Mouse (Mus musculus) colon, adult 2 months (tissue): Measurements from ENCODE around the gene Olfr1368. TPM values are rescaled to one million over a fixed set of nuclear protein-coding genes. Genes with fewer than 3 reads are reported as not detected.

Source experiments
- polyA plus RNA-seq: library from polyadenylated mRNA; depleted of rRNA; stranded (reverse); fragments of >200 nt; gene quantifications from 2 replicates; pipeline ENCODE4 v1.2.3, GENCODE M21; 2012; rRNA removed

Olfr1368 gene
- polyA plus RNA-seq, result 0.10 TPM in 1 of 2 replicates, not detected in the other

GRCm38 (mm10) chr13:21145767-21146166 lies at the start of gene Olfr1368:
Gene Olfr1368 (minus strand): TSS chr13:21145867.

DNA sequence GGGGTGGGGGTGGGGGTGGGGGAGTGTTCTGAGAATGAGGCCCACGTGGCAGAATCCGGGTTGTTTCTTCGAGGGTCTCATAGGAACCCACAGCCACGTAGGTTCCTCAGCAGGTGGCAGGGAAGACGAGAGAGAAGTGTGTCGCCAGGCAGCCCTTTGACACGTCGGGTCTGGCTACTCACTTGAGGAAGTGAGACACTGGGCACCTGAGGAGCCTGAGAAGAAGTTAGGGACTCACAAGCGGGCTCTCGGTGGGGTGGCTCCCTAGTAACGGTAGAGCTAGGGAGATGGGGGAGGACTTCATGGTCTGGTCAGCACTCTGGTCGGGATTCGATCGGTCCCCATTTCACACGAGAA lies 33.7 kb upstream of the Olfr1368 start, which contains the start of gene Trim27:
TSS of gene Trim27 (plus strand) at position 79 of the 357 bp plus-strand sequence.

GRCm38 (mm10) chr13:21129339-21129738 lies 16.3 kb downstream of the Olfr1368 start, which contains the start of gene Olfr263:
Gene Olfr263 (plus strand): TSS chr13:21129639.

DNA sequence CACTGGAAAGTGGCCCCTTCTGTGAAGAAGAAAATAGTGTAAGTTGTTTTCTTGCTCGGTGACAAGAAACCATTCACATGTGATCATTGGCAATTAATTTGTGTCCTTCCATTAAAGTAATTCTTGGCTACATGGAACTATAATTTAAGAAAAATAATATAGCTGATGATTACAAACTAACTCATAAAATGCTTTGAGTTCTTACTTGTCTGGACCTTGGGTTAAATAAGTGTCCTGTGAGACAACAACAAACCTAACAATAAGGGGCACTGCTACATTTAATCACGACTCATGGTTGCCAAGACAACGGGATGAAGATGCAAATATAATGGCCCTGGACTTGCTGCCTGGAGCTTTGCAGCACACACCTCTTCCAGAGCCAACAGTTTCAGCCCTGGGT lies 34.5 kb downstream of the Olfr1368 start, which contains the start of gene Olfr1369-ps1:
TSS of gene Olfr1369-ps1 (plus strand) at position 301 of the 400 bp plus-strand sequence.

Other genes with a start within 250 kb of the Olfr1368 start
- not detected in 2 replicates for gene Olfr1370, start 70.9 kb downstream of the Olfr1368 start, polyA plus RNA-seq
- not detected in 2 replicates for gene Olfr1369-ps1, start 34.4 kb downstream of the Olfr1368 start, polyA plus RNA-seq
- gene Olfr263, start 16.2 kb downstream of the Olfr1368 start, polyA plus RNA-seq, result not detected in 2 replicates
- 83.2 and 91.4 TPM in 2 replicates for gene Trim27, start 33.6 kb upstream of the Olfr1368 start, polyA plus RNA-seq
- not detected in 2 replicates for gene Gpx5, start 146.9 kb upstream of the Olfr1368 start, polyA plus RNA-seq
- gene Gpx6, start 166.3 kb upstream of the Olfr1368 start, polyA plus RNA-seq, result not detected in 2 replicates
- gene Olfr1367, start 201.0 kb upstream of the Olfr1368 start, polyA plus RNA-seq, result not detected in 2 replicates
- 0.37 and 0.41 TPM in 2 replicates for gene Zscan12, start 217.0 kb upstream of the Olfr1368 start, polyA plus RNA-seq